Mouse (Mus musculus) heart, embryonic 14.5 days (tissue): ENCODE measurements at regions not wholly inside any gene's neighbourhood (a gene's known extent, or its start where the extent isn't known, plus 50 kb on each side); places are given as distances from the start of the nearest gene placed in this dataset.

ENCODE experiments used
- ATAC-seq: fragments of 200-750 bp; cut with Nextera tagmentation; 2 replicates; pipeline ENCODE4 v1.8.0; 2017; ENCODE audit warnings: low read depth, moderate TSS enrichment; ENCODE audit not compliant: insufficient number of reproducible peaks, insufficient read depth, low FRiP score
- H3K27ac ChIP-seq, 2 experiments: fragments of 200-500 bp in 1 of 2; fragments of 300-500 bp in 1 of 2; sonication (generic) in 1 of 2; replicated peaks in 1 of 2; 2 replicates each; pipeline ENCODE4 v1.5.1; 2012 to 2014; ENCODE audit warnings: low read depth in 2 of 2, low read length in 2 of 2, control low read depth in 1 of 2, mild to moderate bottlenecking in 1 of 2, mixed read lengths in 1 of 2; ENCODE audit not compliant: control insufficient read depth in 1 of 2, insufficient read depth in 1 of 2
- H3K27me3 ChIP-seq: fragments of 300-500 bp; sonication (generic); 2 replicates; pipeline ENCODE4 v1.6.1; 2014; ENCODE audit warnings: mild to moderate bottlenecking, low read length, control low read depth; ENCODE audit not compliant: control insufficient read depth, insufficient read depth
- H3K36me3 ChIP-seq: fragments of 300-500 bp; sonication (generic); 2 replicates; pipeline ENCODE4 v1.6.1; 2014; ENCODE audit warnings: mild to moderate bottlenecking, control low read depth, low read length, mixed read lengths; ENCODE audit not compliant: control insufficient read depth, insufficient read depth
- H3K4me1 ChIP-seq, 2 experiments: fragments of 200-500 bp in 1 of 2; fragments of 300-500 bp in 1 of 2; sonication (generic) in 1 of 2; 2 replicates each; pipeline ENCODE4 v1.6.1; 2012 to 2014; ENCODE audit warnings: low read length in 2 of 2, control low read depth in 1 of 2, mixed read lengths in 1 of 2; ENCODE audit not compliant: control insufficient read depth in 2 of 2, insufficient read depth in 2 of 2
- H3K4me2 ChIP-seq: fragments of 300-500 bp; sonication (generic); 2 replicates; pipeline ENCODE4 v1.6.1; 2014; ENCODE audit warnings: mild to moderate bottlenecking, low read length
- H3K4me3 ChIP-seq, 2 experiments: fragments of 200-500 bp in 1 of 2; fragments of 300-500 bp in 1 of 2; sonication (generic) in 1 of 2; 2 replicates each; pipeline ENCODE4 v1.5.1; 2012 to 2014; ENCODE audit warnings: low read length in 2 of 2, mild to moderate bottlenecking in 2 of 2, control low read depth in 1 of 2, low read depth in 1 of 2, moderate library complexity in 1 of 2; ENCODE audit not compliant: control insufficient read depth in 1 of 2, insufficient read depth in 1 of 2
- H3K9ac ChIP-seq: fragments of 300-500 bp; sonication (generic); 2 replicates; pipeline ENCODE4 v1.6.1; 2014; ENCODE audit warnings: mild to moderate bottlenecking, low read length
- H3K9me3 ChIP-seq: fragments of 300-500 bp; sonication (generic); 2 replicates; pipeline ENCODE4 v1.6.1; 2016; ENCODE audit warnings: low read length, control low read depth; ENCODE audit not compliant: control insufficient read depth
- WGBS: fragments of 180-500 bp; shearing (Covaris S2); extraction: QIAGEN DNeasy Blood & Tissue Kit; methylation state at CpG from one replicate; pipeline ENCODE4 v1.1.7; 2014; 5-methylcytosine and 5-hydroxymethylcytosine counted together

DNA sequence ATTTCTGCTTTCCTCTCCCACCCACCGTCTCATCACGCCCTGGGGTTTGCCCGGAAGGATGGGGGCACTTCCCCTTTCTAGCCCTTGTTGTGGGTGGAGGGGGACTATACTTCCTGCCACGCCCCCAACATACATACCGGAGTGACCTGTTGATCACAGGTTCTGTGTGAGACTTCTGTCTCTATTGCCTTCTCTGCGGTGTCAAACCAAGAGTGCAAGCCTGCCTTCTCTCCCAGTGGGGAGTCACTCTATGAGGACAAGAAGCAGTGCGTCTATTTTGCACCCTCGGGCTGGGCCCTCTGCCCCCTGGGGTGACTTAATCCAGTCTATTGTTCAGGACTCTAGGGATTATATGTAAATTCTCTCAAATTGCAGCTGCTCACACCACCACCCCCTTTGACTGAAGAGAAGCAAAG, 318.8 kb downstream of the Fam49a start:
- H3K9ac ChIP-seq = peak overlapping the region; percentile 9; the same call in 1 of the 2 replicates
- H3K9me3 ChIP-seq = no peaks in the 10 kb centered on the region
- no peak overlapping the region for H3K4me3 ChIP-seq
- H3K27ac ChIP-seq = peak overlapping the region; percentile 9 to 67; a peak in 3 of 4 replicates
- no peaks in the 10 kb centered on the region for H3K27me3 ChIP-seq
- 18% methylated on average over 8 of the region's 8 CpGs for WGBS
- H3K4me1 ChIP-seq = peaks cover 21 to 22% of the 10 kb centered on the region in 2 experiments
- ATAC-seq = no peak
- peak overlapping the region; percentile 42 for H3K4me2 ChIP-seq
- H3K36me3 ChIP-seq = no peaks in the 10 kb centered on the region

DNA sequence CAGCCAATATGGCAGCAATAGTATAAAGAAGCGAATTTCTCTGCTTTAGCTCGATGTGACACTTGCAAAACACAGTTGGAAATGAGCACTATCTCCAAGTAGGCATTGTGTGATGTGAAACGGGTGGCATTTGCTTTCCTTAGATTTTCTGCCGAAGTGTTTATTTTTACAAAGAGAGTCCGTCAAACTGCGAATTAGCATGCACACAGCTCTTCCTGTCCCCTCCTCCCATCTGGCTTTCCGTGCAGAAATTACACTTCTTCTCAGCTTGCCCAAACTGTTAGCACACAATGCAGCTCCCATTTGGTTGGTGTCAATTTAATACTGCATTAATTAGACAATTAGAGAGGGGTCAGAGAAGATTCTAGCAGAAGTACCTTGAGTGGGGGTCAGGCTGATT, 316.3 kb downstream of the Fam49a start:
- 52% methylated on average over 7 of the region's 7 CpGs for WGBS
- ATAC-seq = no peak
- Histone ChIP-seq H3K9ac (no peak overlapping the region), H3K9me3 (0 out of 2 replicates have a peak, but pooled peaks cover 2% of the 10 kb centered on the region), H3K4me3 (no peak overlapping the region), H3K4me1 (peaks cover 21 to 22% of the 10 kb centered on the region in 2 experiments), H3K27me3 (no peaks in the 10 kb centered on the region), H3K36me3 (no peaks in the 10 kb centered on the region), H3K4me2 (peak overlapping the region; percentile 33), H3K27ac (no peak overlapping the region)

DNA sequence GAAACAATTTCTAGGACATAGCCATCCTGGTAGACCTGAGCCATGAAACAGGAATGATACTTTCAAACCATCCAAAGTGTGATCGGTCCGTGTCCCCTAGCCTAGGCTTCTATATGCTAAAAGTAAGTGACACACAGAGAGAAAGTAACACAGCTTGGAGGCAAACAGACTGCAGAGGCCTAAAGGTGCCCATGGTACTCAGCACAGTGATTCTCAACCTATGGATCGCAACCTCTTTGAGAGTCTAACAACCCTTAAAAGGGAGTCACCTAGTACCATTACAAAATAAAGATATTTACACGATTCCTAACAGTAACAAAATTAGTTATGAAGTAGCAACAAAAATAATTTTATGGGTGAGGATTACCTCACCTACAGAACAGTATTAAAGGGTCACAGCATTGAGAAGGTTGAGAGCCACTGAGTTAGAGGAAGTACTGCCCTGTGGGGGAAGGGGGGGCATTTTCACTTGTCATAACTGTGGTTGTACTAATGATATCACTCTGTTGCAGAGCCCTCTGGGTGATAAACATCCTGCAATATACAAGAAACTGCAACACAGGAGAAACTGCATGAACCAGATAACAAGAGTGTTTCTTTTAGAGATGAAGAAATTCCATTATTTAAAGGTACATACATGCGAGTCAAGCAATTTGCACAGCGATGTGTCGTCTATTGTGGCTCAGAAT, 308.8 kb downstream of the Fam49a start:
- H3K4me2 ChIP-seq = no peak overlapping the region
- no peak overlapping the region for H3K27ac ChIP-seq
- H3K4me1 ChIP-seq = no peaks in the 10 kb centered on the region
- no peaks in the 10 kb centered on the region for H3K27me3 ChIP-seq
- WGBS = 89% methylated on average over 7 of the region's 7 CpGs
- H3K9ac ChIP-seq = no peak overlapping the region
- no peak for ATAC-seq
- H3K36me3 ChIP-seq = no peaks in the 10 kb centered on the region
- no peak overlapping the region for H3K4me3 ChIP-seq
- 0 out of 2 replicates have a peak, but pooled peaks cover 2% of the 10 kb centered on the region for H3K9me3 ChIP-seq

DNA sequence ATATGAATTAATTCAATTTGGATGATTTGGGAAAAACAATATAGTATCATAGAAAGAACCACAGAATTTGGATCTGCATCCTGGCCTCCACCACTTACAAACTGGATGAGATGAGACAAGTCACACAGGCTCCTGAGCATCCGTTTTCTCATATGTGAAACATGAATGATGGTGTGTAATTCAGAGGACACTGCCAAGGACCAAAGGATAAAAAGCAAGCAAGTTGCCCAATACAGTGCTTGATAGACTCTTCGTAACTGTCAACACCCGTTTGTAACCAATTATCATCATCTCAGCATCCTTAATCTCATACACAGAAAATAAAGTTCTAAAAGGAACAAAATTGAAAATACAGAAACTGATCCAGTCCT, 305.8 kb downstream of the Fam49a start:
- Histone ChIP-seq H3K4me2 (no peak overlapping the region), H3K27ac (no peak overlapping the region), H3K36me3 (no peaks in the 10 kb centered on the region), H3K9ac (no peak overlapping the region), H3K9me3 (no peaks in the 10 kb centered on the region), H3K27me3 (no peaks in the 10 kb centered on the region), H3K4me3 (no peak overlapping the region), H3K4me1 (no peaks in the 10 kb centered on the region)
- WGBS = 85% methylated on average over 3 of the region's 3 CpGs
- no peak for ATAC-seq

DNA sequence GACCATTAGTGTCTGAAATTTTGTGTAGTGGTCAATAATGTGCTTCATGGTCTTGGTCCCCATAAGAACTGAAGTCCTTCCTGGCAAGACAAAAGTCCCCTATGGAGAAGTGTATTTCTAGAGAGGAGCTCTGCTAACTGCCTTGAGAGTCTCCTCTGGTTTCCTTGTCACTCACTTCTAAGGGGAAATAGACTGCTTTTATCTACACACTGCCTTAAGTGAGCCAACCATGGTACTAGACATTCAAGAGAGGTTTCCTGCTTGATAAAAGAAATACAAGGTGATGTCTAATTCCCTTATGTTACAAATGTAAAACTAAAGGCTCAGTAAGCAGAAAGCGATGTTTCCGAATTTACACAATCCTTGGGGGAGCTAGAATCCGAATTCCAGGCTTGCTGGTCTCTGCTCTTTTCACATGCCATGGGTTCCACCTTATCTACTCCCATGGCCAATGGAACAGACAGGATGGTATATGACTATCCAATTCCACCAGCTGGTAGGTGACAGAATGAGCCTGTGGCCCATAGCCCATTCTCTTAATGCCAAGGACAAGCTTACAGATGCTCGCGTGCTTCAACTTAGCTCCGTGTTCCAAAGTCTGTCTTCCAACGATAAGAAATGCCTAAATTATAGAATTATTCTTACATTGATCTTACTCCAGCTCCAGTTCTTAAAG, 305.3 kb downstream of the Fam49a start:
- Histone ChIP-seq H3K4me3 (no peak overlapping the region), H3K27ac (no peak overlapping the region), H3K9me3 (no peaks in the 10 kb centered on the region), H3K9ac (no peak overlapping the region), H3K4me2 (no peak overlapping the region), H3K27me3 (no peaks in the 10 kb centered on the region), H3K36me3 (no peaks in the 10 kb centered on the region), H3K4me1 (no peaks in the 10 kb centered on the region)
- WGBS = 94% methylated on average over 7 of the region's 7 CpGs
- no peak for ATAC-seq

DNA sequence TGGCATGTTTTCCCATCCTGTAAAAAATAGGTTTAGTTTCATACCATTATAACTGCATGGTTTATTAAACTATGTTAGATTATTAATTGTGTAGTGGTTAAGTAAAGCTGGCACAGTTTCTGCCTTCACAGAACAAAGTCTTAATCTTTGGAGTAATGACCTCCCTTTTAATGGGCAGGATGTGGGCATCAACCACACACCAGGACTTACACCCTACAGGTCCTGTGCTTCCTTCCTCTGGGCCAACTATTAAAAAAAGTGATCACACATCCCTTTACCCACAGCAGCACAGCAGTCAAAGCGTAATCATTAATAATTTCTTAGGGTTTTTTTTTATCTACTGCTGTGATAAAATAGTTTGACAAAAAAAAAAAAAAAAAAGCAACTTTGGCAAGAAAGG, 300.3 kb downstream of the Fam49a start:
- WGBS = 95% methylated on average over 1 of the region's 1 CpGs
- no peaks in the 10 kb centered on the region for H3K27me3 ChIP-seq
- no peaks in the 10 kb centered on the region for H3K9me3 ChIP-seq
- no peak overlapping the region for H3K4me2 ChIP-seq
- H3K4me3 ChIP-seq = no peak overlapping the region
- H3K4me1 ChIP-seq = no peaks in the 10 kb centered on the region
- no peaks in the 10 kb centered on the region for H3K36me3 ChIP-seq
- no peak overlapping the region for H3K27ac ChIP-seq
- no peak for ATAC-seq
- H3K9ac ChIP-seq = no peak overlapping the region

DNA sequence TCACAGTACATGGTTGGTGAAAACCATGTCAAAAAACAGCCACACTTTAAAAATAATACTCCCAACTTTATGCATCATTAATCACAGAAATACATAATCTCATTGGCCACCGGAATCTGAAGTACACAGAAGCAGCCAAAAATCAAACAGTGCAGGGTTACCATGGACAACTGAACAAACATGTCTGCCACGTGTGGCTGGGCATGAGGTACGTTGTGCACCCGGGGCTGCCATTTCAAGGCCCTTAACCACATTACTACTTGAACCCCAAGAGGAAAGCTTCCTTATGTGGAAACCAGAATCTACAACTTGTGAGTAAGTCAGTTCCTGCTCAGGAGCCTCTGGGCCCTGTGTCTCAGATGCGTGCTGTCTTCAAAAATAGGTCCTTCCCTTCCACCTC, 289.9 kb downstream of the Fam49a start:
- H3K9me3 ChIP-seq = no peaks in the 10 kb centered on the region
- WGBS = 88% methylated on average over 5 of the region's 5 CpGs
- no peak overlapping the region for H3K9ac ChIP-seq
- H3K4me3 ChIP-seq = no peak overlapping the region
- peaks cover 11 to 23% of the 10 kb centered on the region in 2 experiments for H3K4me1 ChIP-seq
- H3K36me3 ChIP-seq = no peaks in the 10 kb centered on the region
- H3K27me3 ChIP-seq = no peaks in the 10 kb centered on the region
- H3K27ac ChIP-seq = no peak overlapping the region
- no peak for ATAC-seq
- no peak overlapping the region for H3K4me2 ChIP-seq
